Mouse (Mus musculus) brown adipose tissue, adult 24 weeks (tissue): ENCODE results near the gene Col4a1. TPM values are rescaled to one million over a fixed set of nuclear protein-coding genes. Genes with fewer than 3 reads are reported as not detected.

Experiments
- H3K27ac ChIP-seq: fragments of 200-500 bp; replicated peaks from 2 replicates; pipeline ENCODE4 v1.5.1; 2012; ENCODE audit warnings: low read depth, mild to moderate bottlenecking, low read length
- H3K4me1 ChIP-seq: fragments of 200-500 bp; 2 replicates; pipeline ENCODE4 v1.6.1; 2012; ENCODE audit warnings: low read length, mixed read lengths; ENCODE audit not compliant: control insufficient read depth, insufficient read depth, insufficient read length
- H3K4me3 ChIP-seq: fragments of 200-500 bp; 2 replicates; pipeline ENCODE4 v1.5.1; 2012; ENCODE audit warnings: low read depth, mild to moderate bottlenecking, low read length, moderate library complexity; ENCODE audit not compliant: insufficient read depth
- polyA plus RNA-seq: library from polyadenylated mRNA; stranded (reverse); fragments of >200 nt; gene quantifications from 2 replicates; pipeline ENCODE4 v1.2.4, GENCODE M21; 2012; ENCODE audit not compliant: missing spikeins, insufficient read depth, insufficient read length

Col4a1 gene
- polyA plus RNA-seq, 1 experiment: 142 TPM

GRCm38 (mm10) chr8:11277602-11278051 lies 35.0 kb downstream of the Col4a1 start:
- peak overlapping the region; percentile 96 for H3K27ac ChIP-seq
- no peak overlapping the region for H3K4me3 ChIP-seq
- H3K4me1 ChIP-seq: peaks cover 78% of the 10 kb centered on the region

- H3K27ac ChIP-seq: peak overlapping the region; percentile 34
- peaks cover 77% of the 10 kb centered on the region for H3K4me1 ChIP-seq
Measured at GRCm38 (mm10) chr8:11276286-11276685, 36.3 kb downstream of the Col4a1 start.

GRCm38 (mm10) chr8:11274415-11274814 lies 38.2 kb downstream of the Col4a1 start:
- H3K27ac ChIP-seq: peak overlapping the region; percentile 87
- H3K4me1 ChIP-seq: peaks cover 79% of the 10 kb centered on the region
- no peak overlapping the region for H3K4me3 ChIP-seq

More at GRCm38 (mm10) chr8:11276286-11276685, 36.3 kb downstream of the Col4a1 start:
- no peak overlapping the region for H3K4me3 ChIP-seq

GRCm38 (mm10) chr8:11273506-11274158 lies 39.0 kb downstream of the Col4a1 start:
- H3K4me1 ChIP-seq: peaks cover 82% of the 10 kb centered on the region
- H3K27ac ChIP-seq: peak overlapping the region; percentile 87

GRCm38 (mm10) chr8:11272205-11272604 lies 40.4 kb downstream of the Col4a1 start:
- Histone ChIP-seq H3K4me3 (no peak overlapping the region), H3K27ac (peak overlapping the region; percentile 83), H3K4me1 (peaks cover 82% of the 10 kb centered on the region)

More at GRCm38 (mm10) chr8:11273506-11274158, 39.0 kb downstream of the Col4a1 start:
- no peak overlapping the region for H3K4me3 ChIP-seq

- Histone ChIP-seq H3K27ac (peak overlapping the region; percentile 83), H3K4me3 (no peak overlapping the region), H3K4me1 (peaks cover 79% of the 10 kb centered on the region)
Measured at GRCm38 (mm10) chr8:11270826-11271225, 41.8 kb downstream of the Col4a1 start.

GRCm38 (mm10) chr8:11268753-11269152 lies 43.9 kb downstream of the Col4a1 start:
- Histone ChIP-seq H3K27ac (peak overlapping the region; percentile 79), H3K4me1 (peaks cover 76% of the 10 kb centered on the region)

GRCm38 (mm10) chr8:11266471-11266870 lies 46.2 kb downstream of the Col4a1 start:
- Histone ChIP-seq H3K27ac (peak overlapping the region; percentile 67), H3K4me1 (peaks cover 75% of the 10 kb centered on the region), H3K4me3 (no peak overlapping the region)

More at GRCm38 (mm10) chr8:11268753-11269152, 43.9 kb downstream of the Col4a1 start:
- H3K4me3 ChIP-seq: no peak overlapping the region

- no peak overlapping the region for H3K4me3 ChIP-seq
- H3K27ac ChIP-seq: peak overlapping the region; percentile 63; the same call in 1 of the 2 replicates
- H3K4me1 ChIP-seq: peaks cover 74% of the 10 kb centered on the region
Measured at GRCm38 (mm10) chr8:11265971-11266370, 46.7 kb downstream of the Col4a1 start.

- Histone ChIP-seq H3K4me1 (peaks cover 68% of the 10 kb centered on the region), H3K27ac (peak overlapping the region; percentile 3), H3K4me3 (no peak overlapping the region)
Measured at GRCm38 (mm10) chr8:11263848-11264247, 48.8 kb downstream of the Col4a1 start.

GRCm38 (mm10) chr8:11262031-11262735 lies 50.4 kb downstream of the Col4a1 start:
- Histone ChIP-seq H3K27ac (peak overlapping the region; percentile 81), H3K4me3 (no peak overlapping the region), H3K4me1 (peaks cover 61% of the 10 kb centered on the region)

GRCm38 (mm10) chr8:11259832-11260615 lies 52.6 kb downstream of the Col4a1 start:
- no peak overlapping the region for H3K4me3 ChIP-seq
- peak overlapping the region; percentile 24 for H3K27ac ChIP-seq
- H3K4me1 ChIP-seq: peaks cover 62% of the 10 kb centered on the region

- Histone ChIP-seq H3K27ac (peak overlapping the region; percentile 57; the same call in 1 of the 2 replicates), H3K4me1 (peaks cover 63% of the 10 kb centered on the region), H3K4me3 (no peak overlapping the region)
Measured at GRCm38 (mm10) chr8:11258517-11259136, 54.0 kb downstream of the Col4a1 start.

- peak overlapping the region; percentile 66; the same call in 1 of the 2 replicates for H3K27ac ChIP-seq
- H3K4me3 ChIP-seq: no peak overlapping the region
- peaks cover 64% of the 10 kb centered on the region for H3K4me1 ChIP-seq
Measured at GRCm38 (mm10) chr8:11257079-11258017, 55.3 kb downstream of the Col4a1 start.
